Mouse (Mus musculus): ENCODE data around the gene Il18rap. TPM values are rescaled to one million over a fixed set of nuclear protein-coding genes. Genes with fewer than 3 reads are reported as not detected.

The Il18rap gene
- under 1 TPM in 1 of 2 experiments, not detected in 1; 0.18 TPM for total RNA-seq (2021)
- long read RNA-seq, experiment 1: 0 reads
- long read RNA-seq, experiment 2: 0 reads

- DNase-seq: no peak
- intact Hi-C loops (cut with DNase I; ENCODE audit: low total_unique reads): no loop called here
These were observed at the start of gene Il18rap for GRCm38 (mm10) chr1:40514851-40515585. Il18rap (plus strand) TSS chr1:40515362.

GRCm38 (mm10) chr1:40465477-40466430 lies 49.4 kb upstream of the Il18rap start, which contains the start of gene Il18r1:
Il18r1 (plus strand) TSS chr1:40465552.
- no peak for DNase-seq
- intact Hi-C loops (cut with DNase I; ENCODE audit: low total_unique reads): no loop called here

- intact Hi-C loops (cut with DNase I; ENCODE audit: low total_unique reads): no loop called here
- no peak for DNase-seq
These were observed 47.9 kb upstream of the Il18rap start for GRCm38 (mm10) chr1:40467306-40467705.

- intact Hi-C loops (cut with DNase I; ENCODE audit: low total_unique reads): no loop called here
- DNase-seq: no peak
These were observed 46.4 kb upstream of the Il18rap start for GRCm38 (mm10) chr1:40468805-40469204.

- no peak for DNase-seq
- intact Hi-C loops (cut with DNase I; ENCODE audit: low total_unique reads): no loop called here
These were observed 45.3 kb upstream of the Il18rap start for GRCm38 (mm10) chr1:40469900-40470299.

- intact Hi-C loops (cut with DNase I; ENCODE audit: low total_unique reads): no loop called here
- no peak for DNase-seq
These were observed 42.8 kb upstream of the Il18rap start for GRCm38 (mm10) chr1:40472401-40472800.

- no peak for DNase-seq
- intact Hi-C loops (cut with DNase I; ENCODE audit: low total_unique reads): no loop called here
These were observed 41.5 kb upstream of the Il18rap start for GRCm38 (mm10) chr1:40473640-40474039.

GRCm38 (mm10) chr1:40474336-40474735 lies 40.8 kb upstream of the Il18rap start:
- DNase-seq: no peak
- intact Hi-C loops (cut with DNase I; ENCODE audit: low total_unique reads): no loop called here

GRCm38 (mm10) chr1:40475697-40476096 lies 39.5 kb upstream of the Il18rap start:
- DNase-seq: no peak
- intact Hi-C loops (cut with DNase I; ENCODE audit: low total_unique reads): no loop called here

GRCm38 (mm10) chr1:40476756-40477155 lies 38.4 kb upstream of the Il18rap start:
- intact Hi-C loops (cut with DNase I; ENCODE audit: low total_unique reads): no loop called here
- no peak for DNase-seq

GRCm38 (mm10) chr1:40479505-40479923 lies 35.6 kb upstream of the Il18rap start:
- DNase-seq: no peak
- intact Hi-C loops (cut with DNase I; ENCODE audit: low total_unique reads): no loop called here

- DNase-seq: no peak
- intact Hi-C loops (cut with DNase I; ENCODE audit: low total_unique reads): no loop called here
These were observed 20.6 kb upstream of the Il18rap start for GRCm38 (mm10) chr1:40494594-40494993.

- no peak for DNase-seq
- intact Hi-C loops (cut with DNase I; ENCODE audit: low total_unique reads): no loop called here
These were observed 15.5 kb upstream of the Il18rap start for GRCm38 (mm10) chr1:40499708-40500107.

GRCm38 (mm10) chr1:40501126-40501525 lies 14.0 kb upstream of the Il18rap start:
- DNase-seq: no peak
- intact Hi-C loops (cut with DNase I; ENCODE audit: low total_unique reads): no loop called here

- DNase-seq: no peak
- intact Hi-C loops (cut with DNase I; ENCODE audit: low total_unique reads): no loop called here
These were observed 13.4 kb upstream of the Il18rap start for GRCm38 (mm10) chr1:40501546-40502398.

GRCm38 (mm10) chr1:40504548-40504947 lies 10.6 kb upstream of the Il18rap start:
- DNase-seq: no peak
- intact Hi-C loops (cut with DNase I; ENCODE audit: low total_unique reads): no loop called here

GRCm38 (mm10) chr1:40516364-40516763 lies 1.2 kb downstream of the Il18rap start:
- intact Hi-C loops (cut with DNase I; ENCODE audit: low total_unique reads): no loop called here
- DNase-seq: no peak

GRCm38 (mm10) chr1:40522918-40523317 lies 7.8 kb downstream of the Il18rap start:
- intact Hi-C loops (cut with DNase I; ENCODE audit: low total_unique reads): no loop called here
- DNase-seq: no peak

- no peak for DNase-seq
- intact Hi-C loops (cut with DNase I; ENCODE audit: low total_unique reads): no loop called here
These were observed 9.0 kb downstream of the Il18rap start for GRCm38 (mm10) chr1:40523971-40524722.
